Mouse (Mus musculus): ENCODE measurements around the gene Gpr15. TPM values are rescaled to one million over a fixed set of nuclear protein-coding genes. Genes with fewer than 3 reads are reported as not detected.

The Gpr15 gene
- polyA plus RNA-seq, 1 experiment, result not detected

GRCm38 (mm10) chr16:58676633-58677032, 42.2 kb downstream of the Gpr15 start:
- H3K4me1 ChIP-seq (ENCODE audit: control insufficient read depth, insufficient read depth, low read length), result peaks cover 2% of the 10 kb centered on the region; the same call in 1 of the 2 replicates
- TF ChIP-seq POLR2A (IDR thresholded peaks at IDR 0.05; ENCODE audit: extremely low read depth, insufficient read depth, low read length) (no peak), CTCF (IDR thresholded peaks at IDR 0.05; ENCODE audit: extremely low read depth, insufficient read depth, low read length) (no peak)
- H3K4me3 ChIP-seq (ENCODE audit: insufficient read depth, low read length), result no peak overlapping the region
- H3K27ac ChIP-seq (ENCODE audit: insufficient read depth, low read length), result no peak overlapping the region

GRCm38 (mm10) chr16:58676156-58676555, 42.7 kb downstream of the Gpr15 start:
- H3K27ac ChIP-seq (ENCODE audit: insufficient read depth, low read length), result no peak overlapping the region

GRCm38 (mm10) chr16:58675256-58675655, 43.6 kb downstream of the Gpr15 start:
- H3K4me3 ChIP-seq (ENCODE audit: insufficient read depth, low read length), result no peak overlapping the region
- TF ChIP-seq CTCF (IDR thresholded peaks at IDR 0.05; ENCODE audit: extremely low read depth, insufficient read depth, low read length) (no peak), POLR2A (IDR thresholded peaks at IDR 0.05; ENCODE audit: extremely low read depth, insufficient read depth, low read length) (no peak)
- peaks cover 2% of the 10 kb centered on the region; the same call in 1 of the 2 replicates for H3K4me1 ChIP-seq (ENCODE audit: control insufficient read depth, insufficient read depth, low read length)
- H3K27ac ChIP-seq (ENCODE audit: insufficient read depth, low read length), result no peak overlapping the region

More at GRCm38 (mm10) chr16:58676156-58676555, 42.7 kb downstream of the Gpr15 start:
- TF ChIP-seq POLR2A (IDR thresholded peaks at IDR 0.05; ENCODE audit: extremely low read depth, insufficient read depth, low read length), result no peak
- no peak overlapping the region for H3K4me3 ChIP-seq (ENCODE audit: insufficient read depth, low read length)
- H3K4me1 ChIP-seq (ENCODE audit: control insufficient read depth, insufficient read depth, low read length), result peaks cover 2% of the 10 kb centered on the region; the same call in 1 of the 2 replicates

DNA sequence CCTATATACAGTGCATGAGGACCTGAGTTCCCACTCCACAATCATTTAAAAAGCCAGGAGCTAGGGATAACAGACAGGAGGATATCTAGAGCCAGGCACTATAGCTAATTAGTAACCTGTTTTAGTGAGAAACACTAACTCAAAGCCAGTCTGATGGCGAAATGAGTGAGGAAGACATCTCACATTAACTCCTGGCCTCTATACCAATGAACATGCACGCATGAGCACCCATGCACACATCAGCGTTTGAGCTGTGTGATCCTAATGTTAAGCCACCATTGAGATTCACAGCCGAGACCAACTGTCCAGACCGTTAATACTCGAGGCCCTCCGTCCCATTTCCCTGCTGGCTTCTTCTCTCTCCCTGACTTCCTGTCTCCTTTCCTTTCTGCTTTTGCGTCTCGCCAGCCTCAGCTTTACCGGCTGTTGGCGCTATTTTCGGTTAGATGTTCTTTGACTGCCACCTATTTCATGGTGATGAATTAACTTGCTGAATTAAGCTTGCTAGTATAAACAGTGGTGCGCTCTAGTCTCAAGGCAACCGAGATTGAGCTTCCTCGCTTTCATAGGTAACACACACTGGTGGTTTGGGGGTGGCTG, 45.0 kb downstream of the Gpr15 start:
- H3K27ac ChIP-seq (ENCODE audit: insufficient read depth, low read length), result no peak overlapping the region
- TF ChIP-seq POLR2A (IDR thresholded peaks at IDR 0.05; ENCODE audit: extremely low read depth, insufficient read depth, low read length) (no peak), CTCF (IDR thresholded peaks at IDR 0.05; ENCODE audit: extremely low read depth, insufficient read depth, low read length) (no peak)
- no peak overlapping the region for H3K4me3 ChIP-seq (ENCODE audit: insufficient read depth, low read length)
- peaks cover 5% of the 10 kb centered on the region; the same call in 1 of the 2 replicates for H3K4me1 ChIP-seq (ENCODE audit: control insufficient read depth, insufficient read depth, low read length)

GRCm38 (mm10) chr16:58672396-58672795, 46.5 kb downstream of the Gpr15 start:
- Histone ChIP-seq H3K4me3 (ENCODE audit: insufficient read depth, low read length) (no peak overlapping the region), H3K27ac (ENCODE audit: insufficient read depth, low read length) (no peak overlapping the region), H3K4me1 (ENCODE audit: control insufficient read depth, insufficient read depth, low read length) (peaks cover 5% of the 10 kb centered on the region; the same call in 1 of the 2 replicates)
- no peak for TF ChIP-seq POLR2A (IDR thresholded peaks at IDR 0.05; ENCODE audit: extremely low read depth, insufficient read depth, low read length)
- TF ChIP-seq CTCF (IDR thresholded peaks at IDR 0.05; ENCODE audit: extremely low read depth, insufficient read depth, low read length), result no peak

- TF ChIP-seq POLR2A (IDR thresholded peaks at IDR 0.05; ENCODE audit: extremely low read depth, insufficient read depth, low read length) (no peak), CTCF (IDR thresholded peaks at IDR 0.05; ENCODE audit: extremely low read depth, insufficient read depth, low read length) (no peak)
- peak overlapping the region; percentile 66 for H3K4me3 ChIP-seq (ENCODE audit: insufficient read depth, low read length)
- H3K4me1 ChIP-seq (ENCODE audit: control insufficient read depth, insufficient read depth, low read length), result peaks cover 5% of the 10 kb centered on the region; the same call in 1 of the 2 replicates
- no peak overlapping the region for H3K27ac ChIP-seq (ENCODE audit: insufficient read depth, low read length)
Measured at GRCm38 (mm10) chr16:58671212-58671985, 47.5 kb downstream of the Gpr15 start.

- peaks cover 3% of the 10 kb centered on the region; the same call in 1 of the 2 replicates for H3K4me1 ChIP-seq (ENCODE audit: control insufficient read depth, insufficient read depth, low read length)
- H3K4me3 ChIP-seq (ENCODE audit: insufficient read depth, low read length), result peak overlapping the region; percentile 66
- TF ChIP-seq POLR2A (IDR thresholded peaks at IDR 0.05; ENCODE audit: extremely low read depth, insufficient read depth, low read length) (no peak), CTCF (IDR thresholded peaks at IDR 0.05; ENCODE audit: extremely low read depth, insufficient read depth, low read length) (no peak)
- H3K27ac ChIP-seq (ENCODE audit: insufficient read depth, low read length), result peak overlapping the region; percentile 85
Measured at GRCm38 (mm10) chr16:58670643-58671042, 48.2 kb downstream of the Gpr15 start.

GRCm38 (mm10) chr16:58669917-58670630, 48.8 kb downstream of the Gpr15 start, which contains the start of gene Cpox:
Gene Cpox (plus strand): TSS chr16:58670292.
- H3K4me1 ChIP-seq (ENCODE audit: control insufficient read depth, insufficient read depth, low read length), result peaks cover 3% of the 10 kb centered on the region; the same call in 1 of the 2 replicates
- peak within 1 kb of the TSS; percentile 85 for H3K27ac ChIP-seq (ENCODE audit: insufficient read depth, low read length)
- H3K4me3 ChIP-seq (ENCODE audit: insufficient read depth, low read length), result peak within 1 kb of the TSS; percentile 66
- TF ChIP-seq CTCF (IDR thresholded peaks at IDR 0.05; ENCODE audit: extremely low read depth, insufficient read depth, low read length) (no peak), POLR2A (IDR thresholded peaks at IDR 0.05; ENCODE audit: extremely low read depth, insufficient read depth, low read length) (peak; percentile 78)

DNA sequence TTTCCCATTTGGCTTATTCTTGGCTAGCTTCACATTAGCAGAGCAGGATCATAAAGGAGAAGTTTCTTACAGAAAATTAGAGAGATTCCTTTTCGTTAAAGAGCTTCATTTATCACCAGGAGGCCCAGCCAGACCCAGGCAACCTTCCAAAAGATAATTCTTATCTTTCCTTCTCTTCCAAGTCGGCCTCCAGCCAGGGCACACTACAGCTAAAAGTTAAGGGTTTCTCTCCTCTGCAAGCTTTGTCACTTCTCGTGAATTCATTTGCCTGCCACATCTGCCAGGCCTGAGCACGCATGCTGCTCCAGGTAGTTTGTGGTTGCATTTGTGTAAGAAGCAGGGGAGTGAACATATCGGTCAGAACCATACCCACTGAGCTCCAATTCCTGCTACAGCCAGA, 49.6 kb downstream of the Gpr15 start:
- H3K27ac ChIP-seq (ENCODE audit: insufficient read depth, low read length), result no peak overlapping the region

More for the DNA sequence above, 49.6 kb downstream of the Gpr15 start:
- TF ChIP-seq CTCF (IDR thresholded peaks at IDR 0.05; ENCODE audit: extremely low read depth, insufficient read depth, low read length) (no peak), POLR2A (IDR thresholded peaks at IDR 0.05; ENCODE audit: extremely low read depth, insufficient read depth, low read length) (no peak)
- Histone ChIP-seq H3K4me3 (ENCODE audit: insufficient read depth, low read length) (peak overlapping the region; percentile 66; the same call in 1 of the 2 replicates), H3K4me1 (ENCODE audit: control insufficient read depth, insufficient read depth, low read length) (peaks cover 3% of the 10 kb centered on the region; the same call in 1 of the 2 replicates)
